Mouse (Mus musculus): Measurements from ENCODE around the gene Tspan13.

Gene Tspan13

GRCm38 (mm10) chr12:35977633-35978246 lies 64.6 kb downstream of the Tspan13 start:
- DNase-seq (ENCODE audit: low spot score), result no peak

GRCm38 (mm10) chr12:35975898-35976297 lies 66.4 kb downstream of the Tspan13 start:
- no peak for DNase-seq (ENCODE audit: low spot score)

- no peak for DNase-seq (ENCODE audit: low spot score)
Observed at GRCm38 (mm10) chr12:35966768-35967141, 75.5 kb downstream of the Tspan13 start.

- DNase-seq (ENCODE audit: low spot score), result no peak
Observed at GRCm38 (mm10) chr12:35966098-35966767, 76.1 kb downstream of the Tspan13 start.

Measured in urinary bladder, postnatal 25 days (tissue).